Mouse (Mus musculus) frontal cortex, postnatal 10 days (tissue): ENCODE results near the gene Dusp1.

Experiments used
- DNase-seq, 2 experiments: peaks; one replicate each; pipeline ENCODE4 v3.0.0; 2022; ENCODE audit warnings: low spot score in 2 of 2, mixed read lengths in 1 of 2

Gene Dusp1

GRCm38 (mm10) chr17:26561651-26562181 is at the start of gene Dusp1:
Gene Dusp1, minus strand, starts transcription at chr17:26562128.
- DNase-seq = no peak

DNA sequence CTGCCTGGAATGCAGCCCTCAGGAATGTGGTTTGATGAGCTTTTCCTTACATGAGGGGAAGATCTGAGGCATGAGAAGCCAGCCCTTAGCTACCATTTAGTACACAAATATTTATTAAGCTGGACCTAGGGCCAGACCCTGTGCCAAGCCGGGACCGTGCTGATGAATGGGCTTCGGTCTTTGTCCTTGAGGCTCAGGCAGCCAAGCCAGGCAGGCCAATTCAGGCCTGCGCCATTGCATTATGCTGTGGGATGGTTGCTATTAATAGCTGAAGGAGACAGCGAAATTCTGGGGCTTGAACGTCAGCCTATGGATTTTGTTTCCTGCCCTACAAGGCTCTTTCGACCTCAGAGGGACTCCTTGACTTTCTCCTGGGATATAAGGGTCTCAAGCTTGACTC is 49.4 kb upstream of the Dusp1 start:
- DNase-seq = no peak

DNA sequence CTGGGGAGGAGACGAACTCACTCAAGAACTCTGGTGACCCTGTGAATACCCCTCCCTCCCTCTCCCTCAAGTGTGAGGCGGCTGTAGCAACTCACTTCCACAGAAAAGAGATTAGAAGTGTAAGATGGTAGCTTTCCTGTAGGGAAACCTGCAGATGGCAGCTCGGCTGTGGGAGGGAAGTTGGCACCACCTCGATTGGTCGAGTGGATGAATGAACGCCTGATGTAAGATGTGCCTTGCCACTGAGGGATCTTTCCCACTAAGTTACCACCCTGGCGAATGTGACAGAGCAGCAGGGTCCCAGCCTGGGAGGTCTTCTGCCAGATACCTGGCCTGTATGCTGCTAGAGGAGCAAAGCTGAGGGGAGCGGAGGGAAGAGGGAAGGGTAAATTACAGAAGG is 47.9 kb upstream of the Dusp1 start:
- peak in 1 of 2 experiments; percentile 31 for DNase-seq

DNA sequence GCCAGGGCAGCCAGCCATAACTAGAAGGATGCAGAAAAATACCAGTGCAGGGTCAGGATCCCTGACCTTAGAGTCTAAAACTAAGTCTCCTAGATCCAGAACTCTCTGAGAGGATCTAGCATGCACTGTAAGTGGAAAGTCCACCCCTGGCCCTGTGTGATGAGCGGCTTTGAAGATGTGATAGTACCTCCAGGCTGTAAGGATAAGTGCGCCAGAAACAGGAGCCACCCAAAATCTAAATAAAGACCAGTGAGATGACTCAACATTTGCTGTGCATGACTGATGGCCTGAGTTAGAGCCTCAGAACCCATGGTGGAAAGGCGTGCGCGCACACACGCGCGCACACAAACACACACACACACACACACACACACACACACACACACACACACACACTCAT is 46.9 kb upstream of the Dusp1 start:
- no peak for DNase-seq

GRCm38 (mm10) chr17:26608348-26608747 is 46.4 kb upstream of the Dusp1 start:
- no peak for DNase-seq

GRCm38 (mm10) chr17:26606516-26606915 is 44.6 kb upstream of the Dusp1 start:
- DNase-seq = no peak

GRCm38 (mm10) chr17:26605636-26606035 is 43.7 kb upstream of the Dusp1 start:
- DNase-seq = no peak

GRCm38 (mm10) chr17:26603311-26603710 is 41.4 kb upstream of the Dusp1 start:
- DNase-seq = no peak

DNA sequence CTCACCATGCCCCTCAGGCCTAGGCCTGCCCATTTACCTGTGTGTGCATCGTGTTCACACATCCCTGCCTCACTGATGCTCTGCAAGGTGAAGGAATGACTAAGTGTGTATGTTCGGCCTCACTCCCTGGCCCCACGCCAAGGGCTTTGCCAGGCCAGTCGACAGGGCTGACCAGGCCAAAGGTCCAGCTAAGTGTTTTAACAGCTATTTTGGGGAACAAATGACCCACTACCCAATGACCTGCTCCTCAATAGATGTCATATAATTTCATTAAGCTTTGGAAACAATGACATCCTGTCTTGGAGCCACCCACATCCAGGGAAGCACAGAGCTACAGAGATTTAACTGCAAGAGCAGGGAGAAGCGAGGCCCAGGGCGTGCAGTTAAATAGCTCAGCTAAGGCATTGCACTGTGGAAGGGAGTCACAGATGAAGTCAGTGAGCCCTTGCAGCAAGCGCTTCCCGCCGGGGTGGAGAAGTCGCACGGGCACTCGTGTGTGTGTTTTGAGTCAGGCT is 40.5 kb upstream of the Dusp1 start:
- no peak for DNase-seq

GRCm38 (mm10) chr17:26601926-26602325 is 40.0 kb upstream of the Dusp1 start:
- DNase-seq = no peak

- no peak for DNase-seq
Observed at GRCm38 (mm10) chr17:26601514-26601913, 39.6 kb upstream of the Dusp1 start.

DNA sequence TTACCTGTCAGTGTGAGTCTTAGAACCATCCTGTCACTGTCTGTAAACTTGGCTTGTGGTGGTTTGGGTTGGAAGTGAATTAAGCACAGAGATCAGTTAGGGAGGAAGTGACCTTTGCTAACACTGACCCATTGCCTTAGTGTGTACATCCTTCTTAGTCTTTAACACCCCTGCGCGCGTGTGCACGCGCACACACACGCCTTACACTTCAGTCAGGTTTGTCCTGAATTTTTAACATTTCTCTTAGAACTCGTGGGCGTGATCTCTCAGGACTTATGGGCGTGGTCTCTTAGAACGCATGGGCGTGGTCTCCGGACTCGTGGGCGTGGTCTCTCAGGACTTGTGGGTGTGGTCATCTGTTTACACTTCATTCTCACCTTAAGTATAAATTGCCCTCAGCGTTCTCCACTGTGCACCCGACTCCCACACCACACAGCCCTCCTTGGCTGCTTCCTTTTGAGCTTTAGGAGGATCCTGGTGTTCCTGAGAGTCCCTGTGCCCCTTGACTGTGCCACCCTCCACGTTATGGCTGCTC is 39.1 kb upstream of the Dusp1 start:
- no peak for DNase-seq

DNA sequence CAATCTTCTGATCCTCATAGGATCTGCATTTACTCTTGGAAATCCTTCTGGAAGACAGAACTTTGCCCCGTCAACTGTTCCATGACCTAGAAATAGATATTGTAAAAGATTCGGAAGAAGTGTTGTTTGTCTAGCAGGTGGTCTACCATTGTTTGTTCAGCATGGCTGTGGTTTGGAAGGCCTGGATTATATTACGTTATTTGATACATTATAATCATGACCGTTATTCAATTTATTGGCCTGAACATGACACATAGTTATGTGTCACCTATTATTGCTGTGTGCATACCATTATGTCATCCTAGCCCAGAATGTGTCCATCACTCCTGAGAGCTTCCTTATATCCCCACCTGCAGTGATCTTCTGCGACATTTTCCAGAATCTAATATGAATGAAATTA is 36.9 kb upstream of the Dusp1 start:
- no peak for DNase-seq

- DNase-seq = no peak
Observed at GRCm38 (mm10) chr17:26596856-26597481, 35.0 kb upstream of the Dusp1 start.

- DNase-seq = peak; percentile 60 to 66
Observed at GRCm38 (mm10) chr17:26596168-26596658, 34.3 kb upstream of the Dusp1 start.

DNA sequence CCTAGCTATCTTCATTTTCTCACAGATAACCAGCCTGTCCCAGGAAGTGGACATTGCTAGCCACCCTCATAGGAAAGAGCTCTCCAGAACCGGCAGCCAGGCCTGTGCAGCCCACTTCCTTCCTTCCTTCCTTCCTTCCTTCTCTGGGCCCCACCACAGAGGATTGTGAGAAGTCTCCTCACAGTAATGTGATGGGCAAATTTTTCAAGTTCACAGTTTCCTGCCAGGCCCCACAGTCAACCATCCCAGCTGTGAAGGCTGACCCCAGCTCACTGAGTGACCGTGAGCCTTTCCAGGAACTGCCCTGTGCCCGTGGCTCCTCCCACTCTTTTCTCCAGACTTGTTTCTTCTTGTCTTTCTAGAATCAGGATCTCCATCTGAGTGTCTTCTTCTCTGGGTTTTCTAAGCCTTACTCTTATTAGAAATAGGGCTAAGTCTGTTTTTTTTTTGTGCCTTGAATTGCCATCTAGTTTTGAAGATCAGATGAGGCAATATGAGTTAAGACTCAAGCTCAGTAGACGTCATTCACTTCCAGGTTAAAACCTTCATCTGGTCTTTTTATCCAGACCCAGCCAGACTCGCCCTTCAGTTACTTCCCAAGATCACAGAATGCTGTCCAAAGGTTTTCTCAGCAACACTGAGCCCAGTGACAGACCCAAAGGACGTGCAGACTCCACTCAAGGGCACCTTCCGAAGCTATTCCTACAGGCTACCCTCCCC is 33.7 kb upstream of the Dusp1 start:
- no peak for DNase-seq

DNA sequence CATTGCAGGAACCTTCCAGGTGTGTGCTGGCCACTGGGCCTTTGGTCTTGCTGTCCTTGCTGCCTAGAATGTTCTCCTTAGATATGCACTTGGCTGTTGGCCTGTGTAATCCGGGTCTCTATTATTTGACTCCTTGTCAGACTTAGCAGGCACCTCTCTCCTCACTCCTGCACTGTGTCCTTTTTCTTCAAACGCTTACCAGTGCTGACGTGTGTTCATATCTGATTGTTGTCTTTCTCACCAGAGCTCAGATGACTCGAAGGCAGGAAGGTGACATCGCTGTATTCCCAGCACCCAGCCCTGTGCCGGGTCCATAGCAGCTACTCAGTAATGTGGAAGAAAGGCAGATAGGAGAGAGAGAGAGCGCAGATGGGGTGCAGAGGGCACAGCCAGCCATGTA is 33.0 kb upstream of the Dusp1 start:
- DNase-seq = no peak

DNA sequence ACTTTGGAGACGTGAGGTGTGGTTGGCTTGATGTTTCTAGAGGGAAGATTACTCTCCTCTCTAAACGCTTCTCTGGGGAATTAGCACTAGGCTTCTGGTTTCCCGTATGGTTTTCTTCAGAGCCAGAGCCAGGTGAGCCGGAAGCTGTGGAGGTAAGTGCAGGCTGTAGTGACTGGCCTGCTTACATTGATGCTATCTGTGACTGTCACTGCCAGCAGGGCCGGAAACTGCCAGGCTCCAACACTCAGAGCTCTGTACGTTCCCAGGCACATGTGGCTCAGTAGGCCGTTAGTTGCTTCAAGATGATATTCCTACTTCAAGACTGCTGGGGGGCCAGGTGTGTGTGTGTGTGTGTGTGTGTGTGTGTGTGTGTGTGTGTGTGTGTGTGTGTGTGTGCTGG is 32.2 kb upstream of the Dusp1 start:
- no peak for DNase-seq

DNA sequence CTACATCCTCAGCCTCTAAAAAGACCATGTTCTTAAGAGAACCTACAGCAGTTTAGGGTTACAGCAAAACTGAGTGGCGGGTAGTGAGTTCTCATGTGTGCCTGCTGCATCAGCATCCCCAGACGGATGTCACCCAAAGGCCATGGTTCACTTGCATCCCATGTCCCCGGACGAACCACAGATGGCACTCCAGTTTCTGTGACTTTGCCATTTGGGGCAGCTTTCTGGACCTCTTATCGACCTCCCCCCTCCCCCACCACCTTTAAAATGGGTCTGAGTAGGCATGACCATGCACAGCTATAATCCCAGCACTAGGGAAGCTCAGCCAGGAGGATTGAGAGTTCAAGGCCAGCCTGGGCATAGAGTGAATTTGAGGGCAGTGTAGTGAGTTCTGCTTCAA is 31.3 kb upstream of the Dusp1 start:
- DNase-seq = no peak

DNA sequence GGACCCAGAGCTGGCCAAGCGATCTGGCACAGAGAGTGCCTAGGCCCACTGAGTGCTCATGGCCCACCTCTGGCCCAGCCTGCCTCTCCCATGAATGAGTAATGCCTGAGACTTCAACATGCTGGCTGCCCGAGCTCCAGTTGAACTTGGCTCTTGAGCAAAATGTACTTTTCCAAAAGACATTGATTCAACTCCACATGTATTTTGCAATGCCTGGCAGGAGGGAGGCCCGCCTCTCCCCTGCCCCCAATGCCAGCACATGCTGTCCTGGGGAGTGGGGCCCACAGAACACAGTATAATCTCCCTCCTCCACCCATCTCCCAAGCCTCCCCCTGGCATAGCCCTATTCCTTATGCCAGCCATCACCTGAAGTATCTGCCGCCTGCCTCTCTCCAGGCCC is 30.6 kb upstream of the Dusp1 start:
- no peak for DNase-seq

GRCm38 (mm10) chr17:26587961-26588487 is 26.1 kb upstream of the Dusp1 start:
- DNase-seq = no peak

- DNase-seq = no peak
Observed at GRCm38 (mm10) chr17:26584558-26585136, 22.7 kb upstream of the Dusp1 start.
